Mouse (Mus musculus) small intestine, adult 2 months (tissue): ENCODE measurements around the gene Gpx8. TPM values are rescaled to one million over a fixed set of nuclear protein-coding genes. Genes with fewer than 3 reads are reported as not detected.

Experiments used
- H3K27ac ChIP-seq: fragments of 200-500 bp; 2 replicates; pipeline ENCODE4 v1.5.1; 2012; ENCODE audit warnings: low read depth, low read length, control low read depth, inconsistent platforms; ENCODE audit not compliant: insufficient read depth
- H3K27me3 ChIP-seq: fragments of 200-500 bp; 2 replicates; pipeline ENCODE4 v1.6.1; 2012; ENCODE audit warnings: mild to moderate bottlenecking, moderate library complexity, low read length, inconsistent platforms; ENCODE audit not compliant: control insufficient read depth, insufficient read depth
- H3K36me3 ChIP-seq: fragments of 200-500 bp; 2 replicates; pipeline ENCODE4 v1.6.1; 2012; ENCODE audit warnings: mild to moderate bottlenecking, low read length, control low read depth, inconsistent platforms; ENCODE audit not compliant: control insufficient read depth, insufficient read depth
- H3K4me1 ChIP-seq: fragments of 200-500 bp; 2 replicates; pipeline ENCODE4 v1.6.1; 2012; ENCODE audit warnings: low read length, inconsistent platforms, mixed read lengths; ENCODE audit not compliant: control insufficient read depth, insufficient read depth, insufficient read length
- H3K4me3 ChIP-seq: fragments of 200-500 bp; 2 replicates; pipeline ENCODE4 v1.5.1; 2012; ENCODE audit warnings: low read depth, mild to moderate bottlenecking, control low read depth, inconsistent platforms, low read length, moderate library complexity
- CTCF ChIP-seq: fragments of 200-500 bp; IDR thresholded peaks from 2 replicates; pipeline ENCODE4 v1.5.1; 2012; ENCODE audit warnings: low read depth, mild to moderate bottlenecking, control low read depth, inconsistent platforms, low read length, moderate library complexity, mixed read lengths; ENCODE audit not compliant: insufficient replicate concordance, insufficient read length; ENCODE audit errors: extremely low read depth
- POLR2A ChIP-seq: fragments of 200-500 bp; IDR thresholded peaks from 2 replicates; pipeline ENCODE4 v1.6.1; 2012; ENCODE audit warnings: low read depth, mild to moderate bottlenecking, control low read depth, inconsistent platforms, low read length, moderate library complexity
- WGBS: fragments of 180-500 bp; shearing (Covaris S2); methylation state at CpG from one replicate; pipeline ENCODE4 v1.1.7; 2018; 5-methylcytosine and 5-hydroxymethylcytosine counted together
- polyA plus RNA-seq: library from polyadenylated mRNA; depleted of rRNA; stranded (reverse); fragments of >200 nt; gene quantifications from 2 replicates; pipeline ENCODE4 v1.2.3, GENCODE M21; 2012

The Gpx8 gene
- polyA plus RNA-seq, 1 experiment: 0.30 TPM

DNA sequence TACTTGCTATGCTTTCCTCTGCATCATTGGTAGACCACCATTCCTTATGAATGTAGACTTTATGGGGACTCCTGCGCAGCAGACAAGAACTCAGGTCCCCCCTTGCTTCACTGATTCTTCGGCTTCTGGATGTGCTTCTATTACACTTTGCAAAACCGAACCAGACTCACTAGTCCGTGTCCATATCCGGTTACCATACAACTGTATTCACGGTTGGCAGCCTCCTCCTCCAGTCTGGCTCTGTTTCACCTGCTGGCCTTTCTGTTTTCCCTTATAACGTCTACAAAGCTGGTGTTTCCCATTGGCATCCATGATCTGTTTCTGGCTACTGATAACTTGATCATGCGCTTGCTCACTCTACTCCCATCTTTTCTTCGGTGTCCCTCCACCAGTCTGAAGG is 18.3 kb upstream of the Gpx8 start:
- 89% methylated on average over 9 of the region's 9 CpGs for WGBS
- TF ChIP-seq POLR2A (no peak), CTCF (no peak)

GRCm38 (mm10) chr13:113061746-113062145 is 15.5 kb upstream of the Gpx8 start:
- WGBS: 83% methylated on average over 6 of the region's 6 CpGs
- H3K27me3 ChIP-seq: no peaks in the 10 kb centered on the region
- no peak overlapping the region for H3K27ac ChIP-seq
- TF ChIP-seq POLR2A (no peak), CTCF (no peak)
- no peaks in the 10 kb centered on the region for H3K36me3 ChIP-seq
- no peak overlapping the region for H3K4me3 ChIP-seq
- no peaks in the 10 kb centered on the region for H3K4me1 ChIP-seq

More for the DNA sequence above, 18.3 kb upstream of the Gpx8 start:
- no peak overlapping the region for H3K27ac ChIP-seq
- no peaks in the 10 kb centered on the region for H3K27me3 ChIP-seq
- H3K36me3 ChIP-seq: no peaks in the 10 kb centered on the region
- no peaks in the 10 kb centered on the region for H3K4me1 ChIP-seq
- no peak overlapping the region for H3K4me3 ChIP-seq

- Histone ChIP-seq H3K27ac (no peak overlapping the region), H3K4me3 (no peak overlapping the region), H3K36me3 (no peaks in the 10 kb centered on the region), H3K27me3 (no peaks in the 10 kb centered on the region), H3K4me1 (no peaks in the 10 kb centered on the region)
- WGBS: 49% methylated on average over 8 of the region's 8 CpGs
- TF ChIP-seq POLR2A (no peak), CTCF (no peak)
Observed at GRCm38 (mm10) chr13:113055826-113056225, 9.6 kb upstream of the Gpx8 start.

DNA sequence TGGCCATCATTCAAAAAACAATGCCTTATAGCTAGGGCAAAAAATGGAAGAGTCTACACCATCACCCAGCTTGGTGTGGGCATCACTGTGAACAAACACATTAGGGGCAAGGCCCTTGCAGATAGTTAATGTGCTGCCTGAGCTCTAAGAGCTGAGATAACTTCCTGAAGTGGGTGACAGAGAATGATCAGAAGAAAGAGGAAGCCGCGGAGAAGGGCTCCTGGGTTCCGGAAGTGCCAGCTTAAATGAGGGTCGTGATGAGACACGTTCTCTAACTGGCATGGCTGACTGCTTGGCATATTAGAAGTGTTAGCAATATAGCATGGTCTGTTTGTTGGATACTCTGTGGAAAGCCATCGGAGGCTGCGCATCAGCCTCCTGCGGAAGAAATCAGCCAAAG is 8.0 kb upstream of the Gpx8 start:
- 91% methylated on average over 8 of the region's 8 CpGs for WGBS
- Histone ChIP-seq H3K27me3 (0 out of 2 replicates have a peak, but pooled peaks cover 1% of the 10 kb centered on the region), H3K4me3 (no peak overlapping the region), H3K27ac (no peak overlapping the region), H3K4me1 (no peaks in the 10 kb centered on the region), H3K36me3 (no peaks in the 10 kb centered on the region)
- TF ChIP-seq POLR2A (no peak), CTCF (no peak)

- Histone ChIP-seq H3K4me1 (no peaks in the 10 kb centered on the region), H3K4me3 (no peak overlapping the region), H3K27ac (no peak overlapping the region), H3K36me3 (no peaks in the 10 kb centered on the region), H3K27me3 (peaks cover 8% of the 10 kb centered on the region)
- no peak for TF ChIP-seq CTCF
- TF ChIP-seq POLR2A: no peak
- 73% methylated on average over 3 of the region's 3 CpGs for WGBS
Observed at GRCm38 (mm10) chr13:113047647-113048046, 1.4 kb upstream of the Gpx8 start.

GRCm38 (mm10) chr13:113047018-113047417 is 808 bp upstream of the Gpx8 start:
- TF ChIP-seq CTCF: no peak
- TF ChIP-seq POLR2A: no peak

DNA sequence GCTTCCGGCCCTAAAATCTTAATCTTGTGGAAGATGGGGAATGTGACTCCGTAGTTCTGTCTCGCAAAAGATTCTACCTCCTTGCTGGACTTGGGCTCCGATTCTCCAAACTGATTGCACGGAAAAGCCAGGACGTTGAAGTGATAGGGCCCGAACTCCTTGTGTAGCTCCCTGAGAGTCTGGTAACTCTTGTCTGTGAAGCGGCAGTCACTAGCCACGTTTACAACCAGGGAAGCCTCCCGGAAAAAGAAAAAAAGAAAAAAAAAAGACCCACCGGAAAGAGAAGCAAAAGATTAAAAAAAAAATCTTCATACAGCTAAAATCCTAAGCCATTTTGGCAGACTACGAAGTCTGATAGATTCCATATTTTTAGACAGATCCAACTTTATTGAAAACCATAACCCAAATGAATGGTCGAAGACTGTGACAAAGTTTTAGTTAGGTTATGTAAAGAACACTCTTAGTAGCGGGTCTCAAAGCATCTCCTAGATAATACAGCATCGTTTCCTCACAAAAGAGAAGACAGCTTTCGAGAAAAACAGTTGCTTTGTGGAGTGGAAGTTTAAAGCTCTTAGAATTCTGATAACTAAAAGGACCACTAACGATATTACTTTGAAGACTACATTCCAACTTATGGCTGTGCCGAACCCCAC is 626 bp downstream of the Gpx8 start:
- peak overlapping the region; percentile 46; the same call in 1 of the 2 replicates for H3K4me3 ChIP-seq
- no peaks in the 10 kb centered on the region for H3K4me1 ChIP-seq
- H3K27me3 ChIP-seq: peaks cover 8% of the 10 kb centered on the region
- no peak for TF ChIP-seq POLR2A
- TF ChIP-seq CTCF: no peak
- 0 out of 2 replicates have a peak overlapping the region, but pooled peaks have one; percentile 49 for H3K27ac ChIP-seq
- no peaks in the 10 kb centered on the region for H3K36me3 ChIP-seq
- WGBS: 28% methylated on average over 18 of the region's 18 CpGs

More at GRCm38 (mm10) chr13:113047018-113047417, 808 bp upstream of the Gpx8 start:
- Histone ChIP-seq H3K4me1 (no peaks in the 10 kb centered on the region), H3K36me3 (no peaks in the 10 kb centered on the region), H3K27ac (no peak overlapping the region), H3K4me3 (no peak overlapping the region), H3K27me3 (peaks cover 8% of the 10 kb centered on the region)

DNA sequence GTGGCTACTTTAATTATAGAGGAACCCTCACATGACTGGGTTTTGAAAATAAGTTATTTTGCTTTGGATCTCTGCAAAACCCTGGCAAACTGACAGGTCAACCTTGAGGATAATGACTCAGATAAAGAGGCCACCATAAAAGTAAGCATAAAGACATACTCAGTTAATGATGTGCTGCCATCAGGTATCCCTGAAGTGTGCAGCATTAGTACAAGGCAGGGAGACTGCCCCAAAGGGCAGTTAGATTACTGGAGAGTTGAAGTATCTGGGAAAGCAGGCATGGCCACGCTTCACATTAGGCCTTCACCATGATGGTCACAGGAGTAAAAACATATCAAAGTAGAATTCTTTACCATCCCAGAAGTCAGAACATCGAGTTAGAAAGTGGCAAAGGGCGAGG is 1.3 kb downstream of the Gpx8 start:
- no peaks in the 10 kb centered on the region for H3K36me3 ChIP-seq
- TF ChIP-seq POLR2A (no peak), CTCF (no peak)
- no peak overlapping the region for H3K4me3 ChIP-seq
- H3K27ac ChIP-seq: no peak overlapping the region
- H3K27me3 ChIP-seq: peaks cover 8% of the 10 kb centered on the region
- no peaks in the 10 kb centered on the region for H3K4me1 ChIP-seq
- WGBS: 48% methylated on average over 3 of the region's 3 CpGs
